26 mouse cellular contexts compared by ENCODE assay signal in the genomic region with DNA sequence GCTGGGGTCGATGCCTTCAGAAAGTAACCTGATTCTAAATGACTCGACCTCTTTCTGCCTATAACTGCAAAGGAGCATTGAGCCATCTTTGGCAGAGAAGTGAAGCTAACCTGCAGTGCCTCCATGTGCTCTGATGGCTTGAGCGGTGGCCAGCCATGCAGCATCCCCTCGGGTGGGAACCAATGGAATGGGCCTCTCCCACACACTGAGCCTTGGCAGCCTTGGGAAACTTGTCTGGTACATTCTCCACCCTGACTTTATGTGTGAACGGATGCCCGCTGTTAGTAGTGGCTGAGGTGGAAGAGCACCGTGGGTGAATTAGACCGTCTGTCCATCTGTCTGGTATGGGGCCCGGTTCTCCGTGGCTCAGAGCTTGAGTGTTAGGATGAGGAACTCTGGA. TPM values are rescaled to one million over a fixed set of nuclear protein-coding genes. Genes with fewer than 3 reads are reported as not detected.
A peak's percentile ranks its signal among the peaks of the same experiment; 100 is the strongest.
DNase-seq lines count a peak whose midpoint lies in the region; ATAC-seq and TF ChIP-seq lines count a peak whose summit lies in the region.
"Had no signal": no experiment of that assay in that cellular context is flagged by ENCODE, and none has a peak within 500 bp of the region (broad histone marks: within the 10 kb centered on the region; RNA-seq: fewer than 3 reads in every experiment).

No protein-coding gene starts in this region.

- ATAC-seq in frontal cortex, adult (ENCODE audit: low TSS enrichment), result no peak
- ATAC-seq in midbrain, embryonic 13.5 days, result no peak
- ATAC-seq in neural tube, embryonic 15.5 days (ENCODE audit: low FRiP score), result no peak
- ATAC-seq: forebrain, embryonic 13.5 days; hindbrain, embryonic 16.5 days; liver, embryonic 12.5 days; liver, postnatal 0 days had no signal

- no peak overlapping the region for H3K4me2 ChIP-seq in midbrain, embryonic 13.5 days (replicated peaks)
- no peak overlapping the region for H3K4me2 ChIP-seq in neural tube, embryonic 15.5 days
- H3K4me2 ChIP-seq: forebrain, embryonic 13.5 days; heart, embryonic 13.5 days; liver, embryonic 12.5 days; midbrain, embryonic 12.5 days; neural tube, embryonic 13.5 days; stomach, embryonic 15.5 days had no signal

- H3K36me3 ChIP-seq in midbrain, embryonic 13.5 days, result peaks cover 25% of the 10 kb centered on the region
- peaks cover 5% of the 10 kb centered on the region for H3K36me3 ChIP-seq in neural tube, embryonic 15.5 days
- H3K36me3 ChIP-seq: heart, embryonic 13.5 days; liver, embryonic 12.5 days; midbrain, embryonic 12.5 days; stomach, embryonic 15.5 days had no signal

- peaks cover 34% of the 10 kb centered on the region for H3K4me1 ChIP-seq in midbrain, embryonic 13.5 days (replicated peaks)
- H3K4me1 ChIP-seq in neural tube, embryonic 15.5 days, result peaks cover 23% of the 10 kb centered on the region
- H3K4me1 ChIP-seq: heart, embryonic 13.5 days; liver, embryonic 12.5 days; megakaryocyte, embryonic 14.5 days; stomach, embryonic 15.5 days had no signal

- DNase-seq in left cerebral cortex, adult 2 months (ENCODE audit: extremely low spot score in 1 of 2, low spot score in 2 of 2), result no peak
- no peak for DNase-seq in left cerebral cortex, postnatal 14 days (ENCODE audit: low spot score in 2 of 2)
- peak; percentile 66 to 67 for DNase-seq in cerebellum, adult 18-20 months
- peak; percentile 84 for DNase-seq in cerebellum, adult 9-11 months
- DNase-seq: adrenal gland, postnatal 25 days; B cell, adult 2 months; gastrocnemius, postnatal 25 days; heart, adult 11 months; heart, postnatal 10 days; kidney, adult 2 months; kidney, postnatal 36 days; liver, postnatal 0 days; lung, postnatal 4 days; thymus, postnatal 14 days had no signal

- no peak overlapping the region for H3K9ac ChIP-seq in midbrain, embryonic 13.5 days (replicated peaks)
- H3K9ac ChIP-seq in neural tube, embryonic 15.5 days (replicated peaks), result no peak overlapping the region
- H3K9ac ChIP-seq: forebrain, embryonic 13.5 days; heart, embryonic 13.5 days; liver, embryonic 12.5 days; liver, postnatal 0 days; midbrain, embryonic 12.5 days; neural tube, embryonic 13.5 days; stomach, embryonic 15.5 days had no signal

- peak overlapping the region; percentile 47; the same call in 1 of the 2 replicates for H3K27ac ChIP-seq in left cerebral cortex, adult 2 months
- H3K27ac ChIP-seq in midbrain, embryonic 13.5 days, result no peak overlapping the region
- H3K27ac ChIP-seq in neural tube, embryonic 15.5 days (replicated peaks), result no peak overlapping the region
- H3K27ac ChIP-seq: forebrain, embryonic 13.5 days; heart, embryonic 13.5 days; liver, embryonic 12.5 days; midbrain, embryonic 12.5 days; neural tube, embryonic 13.5 days; stomach, embryonic 15.5 days had no signal

- WGBS in midbrain, embryonic 13.5 days, result 89% methylated on average over 10 of the region's 10 CpGs
- 91% methylated on average over 10 of the region's 10 CpGs for WGBS in neural tube, embryonic 15.5 days

- intact Hi-C loops in left cerebral cortex, adult 2 months (cut with DNase I), result loop anchor here (10.0 kb wide), 1 partner anchor 733 kb away; no protein-coding TSS in a partner anchor
- intact Hi-C loops in left cerebral cortex, postnatal 14 days (cut with DNase I), result loop anchor here (10.0 kb wide), 1 partner anchor 343 kb away; no protein-coding TSS in a partner anchor

- no peaks in the 10 kb centered on the region for H3K9me3 ChIP-seq in midbrain, embryonic 13.5 days
- H3K9me3 ChIP-seq in neural tube, embryonic 15.5 days (replicated peaks), result no peaks in the 10 kb centered on the region
- H3K9me3 ChIP-seq: forebrain, embryonic 13.5 days; heart, embryonic 13.5 days; liver, embryonic 12.5 days; midbrain, embryonic 12.5 days; neural tube, embryonic 13.5 days; stomach, embryonic 15.5 days had no signal

- H3K27me3 ChIP-seq in midbrain, embryonic 13.5 days, result no peaks in the 10 kb centered on the region
- H3K27me3 ChIP-seq in neural tube, embryonic 15.5 days (replicated peaks), result no peaks in the 10 kb centered on the region
- H3K27me3 ChIP-seq: forebrain, embryonic 13.5 days; heart, embryonic 13.5 days; liver, embryonic 12.5 days; megakaryocyte, embryonic 14.5 days; neural tube, embryonic 13.5 days; stomach, embryonic 15.5 days had no signal

- TF ChIP-seq CTCF in left cerebral cortex, adult 2 months (IDR thresholded peaks at IDR 0.05), result no peak

- H3K4me3 ChIP-seq in left cerebral cortex, adult 2 months, result no peak overlapping the region
- H3K4me3 ChIP-seq in midbrain, embryonic 13.5 days (replicated peaks), result no peak overlapping the region
- no peak overlapping the region for H3K4me3 ChIP-seq in neural tube, embryonic 15.5 days (replicated peaks)
- H3K4me3 ChIP-seq: forebrain, embryonic 13.5 days; heart, embryonic 13.5 days; liver, embryonic 12.5 days; megakaryocyte, embryonic 14.5 days; midbrain, embryonic 12.5 days; neural tube, embryonic 13.5 days; stomach, embryonic 15.5 days had no signal

RNA-seq across cellular contexts. Expression of gene Pxdn, which starts 59.4 kb away (rescaled TPM):
- total RNA-seq in left cerebral cortex, adult 2 months (2021), result 10 to 100 TPM; 51.7 to 61.5 TPM
- 10 to 100 TPM; 42.7 to 49.8 TPM for total RNA-seq in left cerebral cortex, postnatal 14 days (2021)
- polyA plus RNA-seq in midbrain, embryonic 13.5 days (2015; fragmentation: Nextera tagmentation; extraction: Ambion mirVana), result 43.2 and 48.0 TPM in 2 replicates
- 50.1 and 50.2 TPM in 2 replicates for polyA plus RNA-seq in neural tube, embryonic 15.5 days (2015; fragmentation: Nextera tagmentation; extraction: Ambion mirVana)
- total RNA-seq: hematopoietic stem cell, adult 5-6 weeks had no signal

Comparison
In these comparisons a context has a peak if more than half of its experiments do, and no peak if none do; other contexts are left out.
1. DNase-seq: peak in cerebellum, adult 18-20 months (2 of 2) and cerebellum, adult 9-11 months (single experiment); none in left cerebral cortex, adult 2 months (0 of 2) and left cerebral cortex, postnatal 14 days (0 of 2).